Mouse (Mus musculus) adrenal gland, adult 2 months (tissue): ENCODE data around the gene Cpne9. TPM values are rescaled to one million over a fixed set of nuclear protein-coding genes. Genes with fewer than 3 reads are reported as not detected.

Experiments
- DNase-seq: peaks from one replicate; pipeline ENCODE4 v3.0.0; 2021
- polyA plus RNA-seq: library from polyadenylated mRNA; depleted of rRNA; stranded (reverse); fragments of >200 nt; gene quantifications from 2 replicates; pipeline ENCODE4 v1.2.3, GENCODE M21; 2012; rRNA removed
- total RNA-seq, 2 experiments: library from RNA; stranded (reverse); gene quantifications; 2 replicates each; pipeline ENCODE4 v1.2.3; 2021

Gene Cpne9
- total and polyA plus RNA-seq, 3 experiments, result 2.2 to 3.4 (median 2.8) TPM

- no peak for DNase-seq
These were observed 60.2 kb downstream of the Cpne9 start for GRCm38 (mm10) chr6:113342297-113342696.

GRCm38 (mm10) chr6:113343177-113344092 is 61.3 kb downstream of the Cpne9 start, which contains the start of gene Camk1:
TSS of gene Camk1 (minus strand) at chr6:113343984.
- peak; percentile 93 for DNase-seq

GRCm38 (mm10) chr6:113344321-113344720 is 62.2 kb downstream of the Cpne9 start:
- peak; percentile 87 for DNase-seq

- no peak for DNase-seq
These were observed 64.8 kb downstream of the Cpne9 start for GRCm38 (mm10) chr6:113346897-113347296.

- DNase-seq, result no peak
These were observed 68.4 kb downstream of the Cpne9 start for GRCm38 (mm10) chr6:113350538-113350937.

- DNase-seq, result no peak
These were observed 69.1 kb downstream of the Cpne9 start for GRCm38 (mm10) chr6:113351161-113351560.

- DNase-seq, result no peak
These were observed 69.5 kb downstream of the Cpne9 start for GRCm38 (mm10) chr6:113351653-113352052.

- DNase-seq, result peak; percentile 45
These were observed 70.7 kb downstream of the Cpne9 start for GRCm38 (mm10) chr6:113352820-113353219.

- DNase-seq, result no peak
These were observed 71.6 kb downstream of the Cpne9 start for GRCm38 (mm10) chr6:113353696-113354095.

Other genes starting within 250 kb of the Cpne9 start
- 10 to 100 TPM; 32.7 to 35.2 TPM for gene Thumpd3, start 236.1 kb upstream of the Cpne9 start, total RNA-seq
- 2.8 and 3.0 TPM in 2 replicates for gene Thumpd3, start 236.1 kb upstream of the Cpne9 start, polyA plus RNA-seq
- 10 to 100 TPM; 72.0 to 96.9 TPM for gene Setd5, start 204.9 kb upstream of the Cpne9 start, total RNA-seq
- 22.8 and 24.3 TPM in 2 replicates for gene Setd5, start 204.9 kb upstream of the Cpne9 start, polyA plus RNA-seq
- 1 to 10 TPM; 2.3 to 5.4 TPM for gene Lhfpl4, start 86.9 kb upstream of the Cpne9 start, total RNA-seq
- gene Lhfpl4, start 86.9 kb upstream of the Cpne9 start, polyA plus RNA-seq, result 3.8 and 5.5 TPM in 2 replicates
- 10 to 100 TPM; 14.8 to 23.8 TPM for gene Mtmr14, start 44.5 kb upstream of the Cpne9 start, total RNA-seq
- gene Mtmr14, start 44.5 kb upstream of the Cpne9 start, polyA plus RNA-seq, result 46.7 and 47.1 TPM in 2 replicates
- gene Brpf1, start 24.8 kb downstream of the Cpne9 start, total RNA-seq, result 10 to 100 TPM; 23.8 to 24.2 TPM
- 14.3 and 15.1 TPM in 2 replicates for gene Brpf1, start 24.8 kb downstream of the Cpne9 start, polyA plus RNA-seq
- gene Ogg1, start 44.7 kb downstream of the Cpne9 start, total RNA-seq, result 10 to 100 TPM; 10.5 to 16.4 TPM
- gene Ogg1, start 44.7 kb downstream of the Cpne9 start, polyA plus RNA-seq, result 22.0 and 22.3 TPM in 2 replicates
- gene Camk1, start 61.7 kb downstream of the Cpne9 start, total RNA-seq, result 10 to 100 TPM; 49.0 to 58.3 TPM
- 56.7 and 69.9 TPM in 2 replicates for gene Camk1, start 61.7 kb downstream of the Cpne9 start, polyA plus RNA-seq
- gene Tada3, start 95.6 kb downstream of the Cpne9 start, total RNA-seq, result 10 to 100 TPM; 35.1 to 47.0 TPM
- 32.4 and 34.5 TPM in 2 replicates for gene Tada3, start 95.6 kb downstream of the Cpne9 start, polyA plus RNA-seq
- 100 to 1,000 TPM; 175 to 211 TPM for gene Arpc4, start 95.8 kb downstream of the Cpne9 start, total RNA-seq
- gene Arpc4, start 95.8 kb downstream of the Cpne9 start, polyA plus RNA-seq, result 61.0 and 62.3 TPM in 2 replicates
- 1 to 10 TPM; 2.1 to 3.5 TPM for gene Ttll3, start 107.0 kb downstream of the Cpne9 start, total RNA-seq
- 5.8 and 7.0 TPM in 2 replicates for gene Ttll3, start 107.0 kb downstream of the Cpne9 start, polyA plus RNA-seq
- 1 to 10 TPM; 9.1 to 9.2 TPM for gene Rpusd3, start 137.0 kb downstream of the Cpne9 start, total RNA-seq
- gene Rpusd3, start 137.0 kb downstream of the Cpne9 start, polyA plus RNA-seq, result 65.5 and 102 TPM in 2 replicates
- gene Cidec, start 153.5 kb downstream of the Cpne9 start, total RNA-seq, result 100 to 1,000 TPM; 354 to 980 TPM
- 514 and 896 TPM in 2 replicates for gene Cidec, start 153.5 kb downstream of the Cpne9 start, polyA plus RNA-seq
- gene Jagn1, start 160.3 kb downstream of the Cpne9 start, total RNA-seq, result 10 to 100 TPM; 50.5 TPM
- 49.5 and 64.3 TPM in 2 replicates for gene Jagn1, start 160.3 kb downstream of the Cpne9 start, polyA plus RNA-seq
- gene Il17re, start 176.2 kb downstream of the Cpne9 start, total RNA-seq, result 1 to 10 TPM; 1.1 to 1.9 TPM
- gene Il17re, start 176.2 kb downstream of the Cpne9 start, polyA plus RNA-seq, result 4.0 TPM in 2 replicates
- 10 to 100 TPM; 17.0 to 22.0 TPM for gene Il17rc, start 189.1 kb downstream of the Cpne9 start, total RNA-seq
- gene Il17rc, start 189.1 kb downstream of the Cpne9 start, polyA plus RNA-seq, result 90.8 and 103 TPM in 2 replicates
- gene Creld1, start 201.0 kb downstream of the Cpne9 start, total RNA-seq, result 10 to 100 TPM; 44.7 to 58.5 TPM
- 30.0 and 31.1 TPM in 2 replicates for gene Creld1, start 201.0 kb downstream of the Cpne9 start, polyA plus RNA-seq
- under 1 TPM; 0.09 to 0.21 TPM for gene Prrt3, start 219.6 kb downstream of the Cpne9 start, total RNA-seq
- 0.32 and 0.33 TPM in 2 replicates for gene Prrt3, start 219.6 kb downstream of the Cpne9 start, polyA plus RNA-seq
- 100 to 1,000 TPM in 1 of 2 experiments, 10 to 100 TPM in 1; 99.9 to 116 TPM for gene Emc3, start 249.3 kb downstream of the Cpne9 start, total RNA-seq
- 44.9 and 53.6 TPM in 2 replicates for gene Emc3, start 249.3 kb downstream of the Cpne9 start, polyA plus RNA-seq
- under 1 TPM; 0.41 to 0.72 TPM for gene Fancd2, start 249.4 kb downstream of the Cpne9 start, total RNA-seq
- gene Fancd2, start 249.4 kb downstream of the Cpne9 start, polyA plus RNA-seq, result 0.17 and 1.2 TPM in 2 replicates